Mouse (Mus musculus): Measurements from ENCODE around the gene Trpc5.

The Trpc5 gene

DNA sequence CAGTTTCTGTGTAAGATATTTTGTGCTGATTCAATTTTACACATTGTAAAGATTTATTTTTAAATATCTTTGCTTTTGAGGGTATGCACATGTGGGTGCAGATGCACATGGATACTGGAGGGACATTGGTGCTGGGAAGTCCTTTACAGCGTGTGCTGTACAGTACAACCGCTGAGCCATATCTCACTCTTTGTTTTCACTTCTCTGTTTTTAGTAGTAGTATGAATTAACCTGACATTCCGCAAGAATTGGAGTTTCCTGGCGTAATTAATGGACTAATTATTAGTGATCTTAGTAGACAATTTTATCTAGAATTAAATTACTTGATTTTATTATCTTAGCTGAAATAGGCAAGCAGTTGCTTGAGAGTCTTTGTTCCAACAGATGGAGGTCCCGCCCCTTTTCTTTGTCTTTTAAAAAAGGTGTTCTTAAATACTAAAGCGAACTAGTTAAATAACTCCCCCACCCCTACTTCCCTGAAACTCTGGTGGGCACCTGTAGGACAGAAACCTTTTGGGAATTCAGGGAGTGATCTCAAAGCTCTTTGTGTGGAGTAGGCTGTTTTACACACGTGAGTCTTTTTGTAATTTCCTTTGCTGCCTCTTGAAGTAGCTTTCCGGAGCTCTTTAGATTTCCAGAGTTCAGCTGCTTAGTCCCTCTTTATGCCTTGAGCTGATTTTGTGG, 352.5 kb downstream of the Trpc5 start:
- no peak for DNase-seq

Measured in thymus, postnatal 14 days (tissue).